Mouse (Mus musculus): ENCODE results near the gene Actn1.
"Not testable (repeated sequence)": the region's sequence is repeated elsewhere in the genome, so short reads cannot be mapped to it uniquely, and the experiment has no call there.

The Actn1 gene

DNA sequence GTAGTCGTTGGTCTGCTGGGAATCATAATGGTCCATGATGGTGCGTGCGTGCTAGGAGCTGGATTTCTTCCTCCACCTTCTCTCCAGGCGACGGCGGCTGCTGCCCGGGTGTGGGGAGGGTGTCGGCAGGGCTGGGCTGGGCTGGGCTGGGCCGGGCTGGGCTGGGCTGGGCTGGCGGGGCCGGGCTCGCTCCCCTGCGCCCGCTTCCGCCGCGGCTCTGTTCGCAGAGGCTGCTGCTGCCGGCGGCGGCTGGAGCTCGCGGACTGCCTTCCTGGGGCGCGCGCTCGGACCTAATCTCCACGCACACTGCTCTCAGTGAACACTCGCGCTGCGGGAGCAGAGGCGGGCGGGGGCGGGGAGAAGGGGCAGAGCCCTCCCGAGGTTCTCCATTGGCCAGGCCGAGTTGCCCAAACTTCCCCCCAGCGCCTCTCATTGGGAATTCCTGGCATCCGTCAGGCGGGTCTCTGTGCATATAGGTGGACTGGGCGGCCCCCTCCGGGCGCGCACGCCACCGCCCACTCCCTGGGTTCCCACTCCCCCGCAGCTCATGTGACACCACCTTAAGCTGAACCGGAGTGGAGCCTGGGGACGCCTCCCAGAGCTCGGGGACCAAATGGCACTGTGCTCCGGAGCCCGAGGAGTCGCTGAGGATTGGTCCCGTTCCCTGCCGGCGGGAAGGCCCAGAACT lies at the start of gene Actn1:
TSS of gene Actn1 (minus strand) at position 316 of the 688 bp plus-strand sequence.
- DNase-seq (ENCODE audit: low spot score): peak; percentile 15

DNA sequence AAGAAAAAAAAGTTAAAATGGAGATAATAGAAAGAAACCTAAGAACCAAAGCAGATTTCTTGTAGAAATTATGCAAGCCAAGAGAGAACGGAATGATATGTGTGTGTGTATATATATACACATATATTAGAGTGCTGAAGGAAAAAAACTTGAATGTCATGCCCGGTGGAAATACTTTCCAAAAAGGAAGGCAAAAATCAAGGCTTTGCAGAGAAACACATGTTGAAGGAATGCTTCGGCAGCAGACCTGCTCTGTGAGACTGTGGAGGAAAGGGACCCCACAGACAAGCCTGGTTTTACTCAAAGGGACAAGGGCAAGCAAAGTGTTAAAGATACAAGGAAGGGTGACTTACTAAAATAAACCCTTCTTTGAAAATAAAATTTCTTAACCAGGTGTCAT lies 47.4 kb upstream of the Actn1 start:
- no peak for DNase-seq (ENCODE audit: low spot score)

DNA sequence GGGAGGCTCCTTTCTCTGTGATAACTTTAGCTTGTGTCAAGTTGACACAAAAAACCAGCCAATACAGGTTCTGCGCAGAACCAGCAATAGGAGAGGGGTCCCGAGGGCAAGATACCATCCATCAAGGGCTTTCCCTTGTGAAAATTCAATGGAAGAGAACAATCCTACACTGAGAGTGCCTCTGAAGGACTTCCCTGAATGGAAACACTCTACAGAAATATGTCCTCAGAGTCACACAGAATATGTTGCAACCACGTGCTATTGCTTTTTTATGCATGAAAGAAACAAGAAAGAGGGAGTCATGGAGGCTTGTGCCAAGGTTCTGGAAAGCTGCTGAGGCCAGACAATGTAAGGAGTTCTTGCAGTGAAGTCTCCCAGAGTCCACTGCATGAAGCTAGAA lies 44.3 kb upstream of the Actn1 start:
- DNase-seq (ENCODE audit: low spot score): no peak

- no peak for DNase-seq (ENCODE audit: low spot score)
Observed at GRCm38 (mm10) chr12:80300833-80301456, 40.8 kb upstream of the Actn1 start.

GRCm38 (mm10) chr12:80298714-80299113 lies 38.5 kb upstream of the Actn1 start:
- no peak for DNase-seq (ENCODE audit: low spot score)

DNA sequence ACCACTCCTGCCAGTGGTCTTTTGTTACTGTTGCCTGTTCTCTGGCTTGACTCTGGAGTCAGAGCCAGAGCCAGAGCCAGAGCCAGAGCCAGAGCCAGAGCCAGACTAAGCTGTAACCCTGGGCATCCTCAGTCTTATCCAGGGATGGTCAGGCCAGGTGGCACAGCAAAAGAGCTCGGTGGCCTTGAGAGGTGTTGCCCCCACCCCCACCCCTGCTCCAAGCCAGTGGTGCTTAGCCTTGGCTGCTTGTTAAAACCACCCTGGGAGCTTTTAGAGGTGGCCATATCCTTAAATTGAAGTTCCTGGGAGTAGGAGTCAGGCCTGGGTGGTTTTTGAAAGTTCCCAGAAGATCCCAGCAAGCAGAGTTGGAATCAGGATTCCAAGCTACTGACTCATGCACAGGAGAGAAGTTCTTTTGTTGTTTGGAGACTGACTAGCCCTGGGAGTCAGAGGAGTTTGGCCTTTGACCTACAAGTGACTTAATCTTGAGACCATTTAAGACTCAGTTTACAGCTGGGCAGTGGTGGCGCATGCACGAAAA lies 31.8 kb upstream of the Actn1 start:
- no peak for DNase-seq (ENCODE audit: low spot score)

- no peak for DNase-seq (ENCODE audit: low spot score)
Observed at GRCm38 (mm10) chr12:80290964-80291363, 30.8 kb upstream of the Actn1 start.

GRCm38 (mm10) chr12:80290483-80290882 lies 30.3 kb upstream of the Actn1 start:
- DNase-seq (ENCODE audit: low spot score): no peak

- no peak for DNase-seq (ENCODE audit: low spot score)
Observed at GRCm38 (mm10) chr12:80289722-80290121, 29.6 kb upstream of the Actn1 start.

GRCm38 (mm10) chr12:80285890-80286289 lies 25.7 kb upstream of the Actn1 start:
- DNase-seq (ENCODE audit: low spot score): no peak

DNA sequence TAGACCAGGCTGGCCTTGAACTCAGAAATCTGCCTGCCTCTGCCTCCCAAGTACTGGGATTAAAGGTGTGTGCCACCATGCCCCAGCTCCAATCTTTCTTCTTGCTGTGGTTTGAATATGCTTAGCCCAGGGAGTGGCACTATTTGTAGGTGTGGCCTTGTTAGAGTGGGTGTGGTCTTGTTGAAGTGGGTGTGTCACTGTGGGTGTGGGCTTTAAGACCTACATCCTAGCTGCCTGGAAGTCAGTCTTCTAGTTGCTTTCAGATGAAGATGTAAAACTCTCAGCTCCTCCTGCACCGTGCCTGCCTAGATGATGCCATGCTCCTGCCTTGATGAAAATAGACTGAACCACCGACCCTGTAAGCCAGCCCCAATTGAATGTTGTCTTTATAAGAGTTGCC lies 24.1 kb upstream of the Actn1 start:
- DNase-seq (ENCODE audit: low spot score): not testable (repeated sequence)

DNA sequence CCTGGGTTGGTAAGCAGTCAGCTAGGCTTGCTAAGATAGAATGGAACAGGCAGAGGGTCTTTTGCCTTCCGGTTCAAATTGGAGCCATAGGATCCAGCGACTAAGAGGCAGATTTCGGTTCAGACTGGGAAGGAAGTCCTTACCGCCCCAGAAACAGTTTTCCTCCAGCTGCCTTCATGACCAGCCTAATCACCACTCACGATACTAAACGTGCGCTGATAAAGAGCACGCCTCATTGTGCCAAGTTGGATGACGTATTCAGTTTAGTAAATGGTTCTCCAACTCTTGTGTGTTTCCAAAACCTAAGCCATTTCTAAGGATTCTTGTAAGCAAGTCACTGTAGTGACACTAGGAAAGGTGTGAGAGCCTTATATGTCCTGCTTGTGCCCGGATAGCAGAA lies 18.7 kb upstream of the Actn1 start:
- no peak for DNase-seq (ENCODE audit: low spot score)

- no peak for DNase-seq (ENCODE audit: low spot score)
Observed at GRCm38 (mm10) chr12:80277428-80277827, 17.3 kb upstream of the Actn1 start.

DNA sequence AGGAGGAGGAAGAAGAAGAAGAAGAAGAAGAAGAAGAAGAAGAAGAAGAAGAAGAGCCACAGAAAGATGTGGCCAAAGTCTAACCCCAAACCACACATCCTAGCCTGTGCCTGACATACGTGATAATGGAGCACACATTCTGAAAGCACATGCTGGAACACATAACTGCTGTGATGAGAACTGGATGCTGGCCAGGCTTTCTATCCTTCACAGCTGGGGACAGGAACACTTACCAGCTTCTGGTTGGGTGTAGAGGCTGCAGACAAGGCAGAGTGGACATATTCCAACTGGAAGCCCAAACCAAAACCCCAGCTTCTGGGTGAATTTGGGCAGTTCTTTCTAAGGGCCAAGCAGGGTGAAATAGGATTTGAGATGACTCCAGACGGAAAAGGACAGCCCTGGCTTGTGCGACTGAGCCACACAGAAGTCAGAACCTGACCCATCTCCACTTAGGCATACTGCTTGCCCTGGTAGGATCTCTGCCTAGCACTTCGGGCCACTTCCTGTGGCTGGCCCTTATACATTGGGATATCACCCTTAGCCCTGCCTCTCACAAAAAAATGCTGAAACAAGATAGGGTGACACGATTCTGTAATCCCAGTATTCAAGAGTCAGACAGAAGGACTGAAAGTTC lies 15.1 kb upstream of the Actn1 start:
- no peak for DNase-seq (ENCODE audit: low spot score)

GRCm38 (mm10) chr12:80273020-80273686 lies 13.0 kb upstream of the Actn1 start:
- DNase-seq (ENCODE audit: low spot score): no peak

DNA sequence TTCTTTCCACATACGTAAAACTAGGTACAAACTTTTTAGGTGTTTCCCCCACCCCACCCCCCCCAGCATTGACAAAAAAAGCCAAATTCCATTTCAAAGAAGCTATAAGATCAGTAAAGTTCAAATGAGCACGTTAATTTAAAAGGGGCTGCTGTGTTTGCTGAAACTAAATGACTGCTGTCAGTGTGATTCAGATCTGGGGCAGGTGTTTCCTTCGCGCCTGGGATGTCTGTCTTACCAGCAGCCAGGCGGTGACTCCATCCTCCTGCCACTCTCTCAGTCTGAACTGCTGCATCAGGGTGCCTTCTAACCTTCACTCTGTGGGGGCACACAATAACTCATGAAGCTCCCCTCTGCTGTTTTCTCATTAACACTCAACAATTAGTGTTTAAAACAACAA lies 11.6 kb upstream of the Actn1 start:
- DNase-seq (ENCODE audit: low spot score): no peak

DNA sequence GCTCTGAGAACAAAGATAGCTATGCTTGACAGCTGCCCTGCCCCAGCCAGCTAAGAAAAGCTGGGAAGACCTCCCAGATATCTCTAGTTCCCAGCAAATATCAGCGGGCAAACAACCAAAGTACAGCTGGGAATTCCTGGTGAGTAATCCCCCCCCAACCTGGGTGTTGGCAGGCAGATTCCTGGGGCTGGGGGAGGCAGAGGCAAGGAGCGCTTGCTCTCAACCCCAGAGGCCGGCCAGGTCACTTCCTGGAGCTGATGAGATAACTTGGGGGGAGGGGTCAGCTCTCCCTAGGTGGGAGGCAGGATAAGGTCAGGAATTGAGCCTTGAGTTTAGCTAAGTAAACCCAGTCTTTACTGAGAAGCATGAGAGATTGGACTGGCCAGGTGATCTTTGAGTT lies 10.8 kb upstream of the Actn1 start:
- DNase-seq (ENCODE audit: low spot score): no peak

DNA sequence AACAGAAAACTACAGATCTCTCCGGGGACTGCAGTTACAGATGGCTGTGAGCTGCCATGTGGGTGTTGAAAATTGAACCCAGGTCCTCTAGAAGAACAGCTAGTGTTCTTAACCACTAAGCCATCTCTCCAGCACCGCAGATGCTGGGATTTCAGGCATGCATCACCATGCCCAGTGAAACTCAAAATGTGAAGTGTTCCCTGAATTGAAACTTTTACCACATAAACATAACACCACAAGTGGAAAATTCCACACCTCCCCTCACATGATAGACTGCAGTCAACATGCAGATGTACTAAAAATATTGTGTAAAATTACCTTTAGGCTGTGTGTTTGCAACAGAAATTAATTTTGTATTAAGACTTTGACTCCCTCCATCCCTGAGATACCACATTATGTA lies 9.1 kb upstream of the Actn1 start:
- DNase-seq (ENCODE audit: low spot score): no peak

GRCm38 (mm10) chr12:80267962-80268361 lies 7.8 kb upstream of the Actn1 start:
- no peak for DNase-seq (ENCODE audit: low spot score)

- not testable (repeated sequence) for DNase-seq (ENCODE audit: low spot score)
Observed at GRCm38 (mm10) chr12:80264388-80264787, 4.2 kb upstream of the Actn1 start.

- no peak for DNase-seq (ENCODE audit: low spot score)
Observed at GRCm38 (mm10) chr12:80260744-80261695, 849 bp upstream of the Actn1 start.

All from spleen, adult 12 weeks (tissue).